Mouse (Mus musculus) kidney, embryonic 15.5 days (tissue): ENCODE data around the gene C2. TPM values are rescaled to one million over a fixed set of nuclear protein-coding genes. Genes with fewer than 3 reads are reported as not detected.

Experiments
- ATAC-seq: fragments of 200-750 bp; cut with Nextera tagmentation; replicated peaks from 2 replicates; pipeline ENCODE4 v1.8.0; 2017; ENCODE audit warnings: moderate TSS enrichment; ENCODE audit not compliant: low FRiP score
- H3K27ac ChIP-seq: fragments of 300-500 bp; sonication (generic); 2 replicates; pipeline ENCODE4 v1.5.1; 2015; ENCODE audit warnings: mild to moderate bottlenecking, inconsistent platforms
- H3K27me3 ChIP-seq: fragments of 300-500 bp; sonication (generic); 2 replicates; pipeline ENCODE4 v1.6.1; 2015; ENCODE audit warnings: inconsistent platforms
- H3K36me3 ChIP-seq: fragments of 300-500 bp; sonication (generic); 2 replicates; pipeline ENCODE4 v1.6.1; 2015; ENCODE audit warnings: inconsistent platforms
- H3K4me1 ChIP-seq: fragments of 300-500 bp; sonication (generic); 2 replicates; pipeline ENCODE4 v1.6.1; 2015; ENCODE audit warnings: inconsistent platforms
- H3K4me2 ChIP-seq: fragments of 300-500 bp; sonication (generic); 2 replicates; pipeline ENCODE4 v1.6.1; 2015; ENCODE audit warnings: moderate library complexity, mild to moderate bottlenecking, inconsistent platforms
- H3K4me3 ChIP-seq: fragments of 300-500 bp; sonication (generic); replicated peaks from 2 replicates; pipeline ENCODE4 v1.5.1; 2015; ENCODE audit warnings: mild to moderate bottlenecking, inconsistent platforms
- H3K9ac ChIP-seq: fragments of 300-500 bp; sonication (generic); 2 replicates; pipeline ENCODE4 v1.6.1; 2015; ENCODE audit warnings: mild to moderate bottlenecking, inconsistent platforms
- H3K9me3 ChIP-seq: fragments of 300-500 bp; sonication (generic); replicated peaks from 2 replicates; pipeline ENCODE4 v1.6.1; 2016; ENCODE audit warnings: inconsistent platforms
- WGBS: fragments of 180-500 bp; shearing (Covaris S2); methylation state at CpG from one replicate; pipeline ENCODE4 v1.1.7; 2015; ENCODE audit warnings: mixed read lengths; 5-methylcytosine and 5-hydroxymethylcytosine counted together
- polyA plus RNA-seq: library from polyadenylated mRNA; unstranded; fragments of >200 nt; fragmentation: Nextera tagmentation; extraction: Ambion mirVana; gene quantifications from 2 replicates; pipeline ENCODE4 v1.2.1, GENCODE M21; 2015

The C2 gene
- polyA plus RNA-seq, 1 experiment from 2014 or later = 3.6 TPM

DNA sequence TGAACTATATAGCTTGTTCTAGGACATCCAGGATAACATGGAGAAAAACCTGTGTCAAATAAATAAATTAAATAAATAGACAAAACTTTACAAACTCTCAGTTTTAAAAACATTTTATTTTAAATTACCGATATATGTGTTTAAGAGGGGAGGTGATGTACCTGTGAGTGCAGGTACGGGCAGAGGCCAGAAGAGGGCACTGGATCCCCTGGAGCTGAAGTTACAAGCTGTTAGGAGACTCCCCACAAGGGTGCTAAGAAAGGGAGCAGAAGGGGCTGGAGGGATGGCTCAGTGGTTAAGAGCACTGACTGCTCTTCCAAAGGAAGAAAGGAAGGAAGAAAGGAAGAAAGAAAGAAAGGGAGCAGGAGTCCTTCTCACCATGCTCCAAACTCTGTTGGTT, 6.7 kb downstream of the C2 start:
- H3K36me3 ChIP-seq = peaks cover 8% of the 10 kb centered on the region
- 94% methylated on average over 2 of the region's 2 CpGs for WGBS
- ATAC-seq = no peak
- H3K4me2 ChIP-seq = no peak overlapping the region
- H3K27me3 ChIP-seq = no peaks in the 10 kb centered on the region
- H3K9ac ChIP-seq = no peak overlapping the region
- no peak overlapping the region for H3K27ac ChIP-seq
- H3K4me1 ChIP-seq = peaks cover 23% of the 10 kb centered on the region
- no peaks in the 10 kb centered on the region for H3K9me3 ChIP-seq
- no peak overlapping the region for H3K4me3 ChIP-seq

- no peak for ATAC-seq
- no peak overlapping the region for H3K9ac ChIP-seq
- no peak overlapping the region for H3K4me2 ChIP-seq
- H3K36me3 ChIP-seq = no peaks in the 10 kb centered on the region
- WGBS = 83% methylated on average over 12 of the region's 12 CpGs
- no peaks in the 10 kb centered on the region for H3K9me3 ChIP-seq
- H3K4me3 ChIP-seq = no peak overlapping the region
- peaks cover 11% of the 10 kb centered on the region for H3K4me1 ChIP-seq
- H3K27ac ChIP-seq = no peak overlapping the region
- H3K27me3 ChIP-seq = no peaks in the 10 kb centered on the region
Observed at GRCm38 (mm10) chr17:34890074-34890743, 7.9 kb downstream of the C2 start.

DNA sequence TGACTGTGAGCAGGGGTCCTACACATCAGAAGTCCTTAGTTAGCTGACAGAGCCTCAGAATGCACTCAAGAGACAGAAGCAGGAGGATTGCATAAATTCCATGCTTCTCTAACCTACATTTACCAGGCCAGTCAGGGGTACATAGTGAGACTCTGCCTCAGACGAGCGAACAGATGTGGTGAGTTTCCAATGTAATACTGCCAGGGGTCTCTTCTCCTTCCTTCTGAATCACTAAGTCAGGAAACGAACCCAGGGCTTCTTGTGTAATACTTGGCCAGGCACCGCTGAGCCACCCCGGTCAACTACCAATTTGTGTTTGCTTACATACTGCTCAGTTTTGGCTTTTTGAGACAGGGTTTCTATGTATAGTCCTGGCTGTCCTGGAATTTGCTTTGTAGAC, 10.1 kb downstream of the C2 start:
- no peaks in the 10 kb centered on the region for H3K4me1 ChIP-seq
- no peak overlapping the region for H3K4me2 ChIP-seq
- no peak overlapping the region for H3K9ac ChIP-seq
- H3K36me3 ChIP-seq = no peaks in the 10 kb centered on the region
- H3K4me3 ChIP-seq = no peak overlapping the region
- no peaks in the 10 kb centered on the region for H3K27me3 ChIP-seq
- no peaks in the 10 kb centered on the region for H3K9me3 ChIP-seq
- 83% methylated on average over 5 of the region's 5 CpGs for WGBS
- no peak overlapping the region for H3K27ac ChIP-seq
- no peak for ATAC-seq

- Histone ChIP-seq H3K27me3 (peaks cover 8% of the 10 kb centered on the region; the same call in 1 of the 2 replicates), H3K4me3 (no peak overlapping the region), H3K27ac (no peak overlapping the region), H3K36me3 (no peaks in the 10 kb centered on the region), H3K4me1 (0 out of 2 replicates have a peak, but pooled peaks cover 5% of the 10 kb centered on the region), H3K4me2 (no peak overlapping the region), H3K9me3 (no peaks in the 10 kb centered on the region), H3K9ac (no peak overlapping the region)
- ATAC-seq = no peak
- 72% methylated on average over 3 of the region's 3 CpGs for WGBS
Observed at GRCm38 (mm10) chr17:34885615-34886014, 12.4 kb downstream of the C2 start.

GRCm38 (mm10) chr17:34884704-34885103, 13.4 kb downstream of the C2 start:
- Histone ChIP-seq H3K4me2 (no peak overlapping the region), H3K27me3 (peaks cover 8% of the 10 kb centered on the region; the same call in 1 of the 2 replicates), H3K27ac (no peak overlapping the region), H3K9ac (no peak overlapping the region), H3K9me3 (no peaks in the 10 kb centered on the region), H3K4me3 (no peak overlapping the region), H3K4me1 (0 out of 2 replicates have a peak, but pooled peaks cover 5% of the 10 kb centered on the region), H3K36me3 (no peaks in the 10 kb centered on the region)
- WGBS = 90% methylated on average over 6 of the region's 6 CpGs
- ATAC-seq = no peak

GRCm38 (mm10) chr17:34883332-34883731, 14.7 kb downstream of the C2 start:
- no peak overlapping the region for H3K4me2 ChIP-seq
- WGBS = 73% methylated on average over 3 of the region's 3 CpGs
- H3K27ac ChIP-seq = no peak overlapping the region
- H3K4me3 ChIP-seq = no peak overlapping the region
- H3K9ac ChIP-seq = no peak overlapping the region
- no peaks in the 10 kb centered on the region for H3K9me3 ChIP-seq
- H3K4me1 ChIP-seq = 0 out of 2 replicates have a peak, but pooled peaks cover 11% of the 10 kb centered on the region
- H3K36me3 ChIP-seq = no peaks in the 10 kb centered on the region
- ATAC-seq = no peak
- H3K27me3 ChIP-seq = peaks cover 8% of the 10 kb centered on the region; the same call in 1 of the 2 replicates

DNA sequence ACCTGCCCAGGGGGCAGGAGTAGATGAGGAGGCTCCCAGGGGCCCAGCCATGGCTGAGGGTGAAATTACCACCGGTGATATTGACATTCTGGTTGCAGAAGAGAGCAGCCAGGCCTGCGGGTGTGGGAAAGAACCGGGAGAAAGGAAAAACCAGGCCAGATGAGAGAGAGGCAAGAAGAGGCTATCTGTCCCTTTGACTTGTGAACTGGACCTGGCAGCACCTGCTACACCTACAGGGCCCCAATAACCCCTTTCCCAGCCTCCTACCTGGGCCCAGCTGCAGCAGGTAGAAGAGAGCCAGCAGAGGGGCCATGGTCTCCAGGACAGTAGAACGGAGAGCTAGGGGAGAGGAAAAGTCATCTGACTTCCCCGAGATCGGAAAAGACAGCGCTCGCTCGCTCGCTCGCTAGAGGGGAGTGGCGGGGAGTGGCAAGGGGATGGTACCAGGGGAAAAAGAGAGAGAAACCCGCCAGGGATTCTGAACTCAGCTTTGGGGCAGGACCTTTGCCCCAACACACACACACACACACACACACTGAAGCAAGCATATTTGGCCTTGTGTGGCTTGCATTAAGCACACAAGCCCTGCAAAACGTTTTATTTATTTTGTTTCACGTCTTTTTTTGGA, 16.3 kb downstream of the C2 start, which contains the start of gene Gm20547:
Gene Gm20547 (minus strand): TSS at position 360 of the 628 bp plus-strand sequence.
- no peak for ATAC-seq
- 10% methylated on average over 15 of the region's 15 CpGs for WGBS

GRCm38 (mm10) chr17:34881166-34881565, 16.9 kb downstream of the C2 start:
- peaks cover 8% of the 10 kb centered on the region; the same call in 1 of the 2 replicates for H3K27me3 ChIP-seq
- H3K9me3 ChIP-seq = no peaks in the 10 kb centered on the region
- no peak overlapping the region for H3K9ac ChIP-seq
- H3K4me1 ChIP-seq = 0 out of 2 replicates have a peak, but pooled peaks cover 11% of the 10 kb centered on the region
- H3K27ac ChIP-seq = no peak overlapping the region
- H3K36me3 ChIP-seq = no peaks in the 10 kb centered on the region
- H3K4me3 ChIP-seq = no peak overlapping the region
- ATAC-seq = no peak
- H3K4me2 ChIP-seq = no peak overlapping the region; the same call in 1 of the 2 replicates

More for the DNA sequence above, 16.3 kb downstream of the C2 start, which contains the start of gene Gm20547:
- H3K27ac ChIP-seq = no peak within 1 kb of the TSS
- H3K27me3 ChIP-seq = peaks cover 8% of the 10 kb centered on the region; the same call in 1 of the 2 replicates
- 0 out of 2 replicates have a peak, but pooled peaks cover 11% of the 10 kb centered on the region for H3K4me1 ChIP-seq
- no peaks in the 10 kb centered on the region for H3K9me3 ChIP-seq
- H3K9ac ChIP-seq = 0 out of 2 replicates have a peak within 1 kb of the TSS, but pooled peaks have one; percentile 26
- peak within 1 kb of the TSS; percentile 42 for H3K4me2 ChIP-seq
- no peaks in the 10 kb centered on the region for H3K36me3 ChIP-seq
- peak within 1 kb of the TSS; percentile 7 for H3K4me3 ChIP-seq

DNA sequence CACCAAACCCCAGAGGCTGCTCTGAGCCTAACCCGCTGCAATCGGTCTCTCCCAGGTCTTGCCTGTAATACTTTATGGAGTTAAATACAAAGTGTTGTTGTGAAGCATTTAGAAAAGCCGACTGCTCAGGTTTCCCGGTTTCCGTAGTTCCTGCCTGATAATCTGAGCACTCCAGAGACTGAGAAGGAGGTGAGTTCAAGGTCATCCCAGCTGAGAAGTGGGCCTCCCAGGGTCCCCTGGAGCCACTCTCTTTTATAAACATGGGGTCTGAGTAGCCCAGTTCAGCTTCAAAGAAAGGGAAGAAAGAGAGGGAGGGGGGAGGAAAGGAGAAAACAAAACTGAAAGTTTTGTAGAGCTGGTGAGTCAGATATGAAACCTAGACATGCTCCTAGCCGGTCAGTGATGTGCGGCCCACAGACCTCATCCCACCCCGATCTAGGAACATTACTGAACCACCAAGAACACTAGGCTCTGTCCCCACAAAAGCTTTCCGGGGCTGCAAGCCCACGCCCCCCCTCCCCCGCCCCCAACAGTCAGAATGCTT, 18.7 kb downstream of the C2 start, which contains the start of gene Zbtb12:
Gene Zbtb12 (plus strand): TSS at position 148 of the 544 bp plus-strand sequence.
- 54% methylated on average over 11 of the region's 11 CpGs for WGBS
- 0 out of 2 replicates have a peak, but pooled peaks cover 11% of the 10 kb centered on the region for H3K4me1 ChIP-seq
- no peak within 1 kb of the TSS for H3K9ac ChIP-seq
- H3K27me3 ChIP-seq = peaks cover 8% of the 10 kb centered on the region; the same call in 1 of the 2 replicates
- H3K4me3 ChIP-seq = no peak within 1 kb of the TSS; the same call in 1 of the 2 replicates
- no peak within 1 kb of the TSS for H3K4me2 ChIP-seq
- H3K27ac ChIP-seq = no peak within 1 kb of the TSS
- ATAC-seq = no peak
- no peaks in the 10 kb centered on the region for H3K9me3 ChIP-seq
- H3K36me3 ChIP-seq = no peaks in the 10 kb centered on the region

GRCm38 (mm10) chr17:34874321-34874720, 23.7 kb downstream of the C2 start:
- Histone ChIP-seq H3K9ac (no peak overlapping the region), H3K27ac (no peak overlapping the region), H3K27me3 (no peaks in the 10 kb centered on the region), H3K4me2 (no peak overlapping the region), H3K4me3 (no peak overlapping the region), H3K36me3 (no peaks in the 10 kb centered on the region), H3K9me3 (no peaks in the 10 kb centered on the region), H3K4me1 (0 out of 2 replicates have a peak, but pooled peaks cover 2% of the 10 kb centered on the region)
- WGBS = 86% methylated on average over 6 of the region's 6 CpGs
- no peak for ATAC-seq

GRCm38 (mm10) chr17:34865981-34866380, 32.1 kb downstream of the C2 start:
- no peaks in the 10 kb centered on the region for H3K36me3 ChIP-seq
- no peak overlapping the region for H3K9ac ChIP-seq
- ATAC-seq = no peak
- H3K27ac ChIP-seq = no peak overlapping the region
- no peak overlapping the region for H3K4me2 ChIP-seq
- no peaks in the 10 kb centered on the region for H3K9me3 ChIP-seq
- H3K27me3 ChIP-seq = no peaks in the 10 kb centered on the region
- 46% methylated on average over 7 of the region's 7 CpGs for WGBS
- H3K4me1 ChIP-seq = peaks cover 10% of the 10 kb centered on the region
- H3K4me3 ChIP-seq = no peak overlapping the region
